Mouse (Mus musculus): ENCODE measurements around the gene Stac3. TPM values are rescaled to one million over a fixed set of nuclear protein-coding genes. Genes with fewer than 3 reads are reported as not detected.
A peak's percentile ranks its signal among the peaks of the same experiment; 100 is the strongest.

The Stac3 gene
- polyA plus RNA-seq, 1 experiment from 2014 or later, result 0.57 TPM

GRCm38 (mm10) chr10:127511634-127512306 lies 10.3 kb downstream of the Stac3 start:
- DNase-seq (ENCODE audit: low spot score), result peak; percentile 74
- Histone ChIP-seq H3K27me3 (replicated peaks; ENCODE audit: low read depth, poor library complexity, severe bottlenecking) (peaks cover 99% of the 10 kb centered on the region), H3K27ac (replicated peaks) (peak overlapping the region; percentile 83), H3K9me3 (no peaks in the 10 kb centered on the region), H3K4me3 (peak overlapping the region; percentile 64), H3K4me1 (peaks cover 90% of the 10 kb centered on the region), H3K36me3 (replicated peaks) (no peaks in the 10 kb centered on the region; the same call in 1 of the 2 replicates)
- under 1% methylated on average over 46 of the region's 46 CpGs for WGBS

GRCm38 (mm10) chr10:127512307-127512666 lies 10.8 kb downstream of the Stac3 start:
- WGBS, result 2% methylated on average over 7 of the region's 7 CpGs
- DNase-seq (ENCODE audit: low spot score), result no peak
- peaks cover 95% of the 10 kb centered on the region for H3K4me1 ChIP-seq
- H3K9me3 ChIP-seq, result no peaks in the 10 kb centered on the region
- H3K27ac ChIP-seq (replicated peaks), result peak overlapping the region; percentile 83
- H3K4me3 ChIP-seq, result peak overlapping the region; percentile 64
- H3K36me3 ChIP-seq (replicated peaks), result peaks cover 4% of the 10 kb centered on the region
- peaks cover 99% of the 10 kb centered on the region for H3K27me3 ChIP-seq (replicated peaks; ENCODE audit: low read depth, poor library complexity, severe bottlenecking)

GRCm38 (mm10) chr10:127512813-127513212 lies 11.3 kb downstream of the Stac3 start:
- H3K9me3 ChIP-seq, result no peaks in the 10 kb centered on the region
- peaks cover 99% of the 10 kb centered on the region for H3K27me3 ChIP-seq (replicated peaks; ENCODE audit: low read depth, poor library complexity, severe bottlenecking)
- peak overlapping the region; percentile 64 for H3K4me3 ChIP-seq
- H3K36me3 ChIP-seq (replicated peaks), result peaks cover 9% of the 10 kb centered on the region
- peak overlapping the region; percentile 83; the same call in 1 of the 2 replicates for H3K27ac ChIP-seq (replicated peaks)
- peak; percentile 97 for DNase-seq (ENCODE audit: low spot score)
- WGBS, result under 1% methylated on average over 27 of the region's 27 CpGs
- peaks cover 100% of the 10 kb centered on the region for H3K4me1 ChIP-seq

- WGBS, result under 1% methylated on average over 16 of the region's 16 CpGs
- Histone ChIP-seq H3K4me1 (peaks cover 97% of the 10 kb centered on the region), H3K27ac (replicated peaks) (peak overlapping the region; percentile 83; the same call in 1 of the 2 replicates), H3K9me3 (no peaks in the 10 kb centered on the region), H3K4me3 (peak overlapping the region; percentile 64), H3K36me3 (replicated peaks) (peaks cover 17% of the 10 kb centered on the region), H3K27me3 (replicated peaks; ENCODE audit: low read depth, poor library complexity, severe bottlenecking) (peaks cover 99% of the 10 kb centered on the region)
- peak; percentile 59 for DNase-seq (ENCODE audit: low spot score)
These were observed 12.1 kb downstream of the Stac3 start for GRCm38 (mm10) chr10:127513501-127514091.

GRCm38 (mm10) chr10:127514111-127514698 lies 12.7 kb downstream of the Stac3 start:
- Histone ChIP-seq H3K27ac (replicated peaks) (no peak overlapping the region; the same call in 1 of the 2 replicates), H3K36me3 (replicated peaks) (peaks cover 23% of the 10 kb centered on the region), H3K4me1 (peaks cover 94% of the 10 kb centered on the region), H3K4me3 (peak overlapping the region; percentile 64), H3K9me3 (0 out of 2 replicates have a peak, but pooled peaks cover 4% of the 10 kb centered on the region), H3K27me3 (replicated peaks; ENCODE audit: low read depth, poor library complexity, severe bottlenecking) (peaks cover 100% of the 10 kb centered on the region)
- WGBS, result 9% methylated on average over 13 of the region's 13 CpGs
- DNase-seq (ENCODE audit: low spot score), result no peak

- H3K36me3 ChIP-seq (replicated peaks), result peaks cover 29% of the 10 kb centered on the region
These were observed 13.3 kb downstream of the Stac3 start, which contains the start of gene Ndufa4l2 for GRCm38 (mm10) chr10:127514764-127515163. Gene Ndufa4l2 (plus strand): TSS chr10:127514967.

GRCm38 (mm10) chr10:127515271-127515982 lies 13.9 kb downstream of the Stac3 start:
- 22% methylated on average over 9 of the region's 9 CpGs for WGBS
- peak; percentile 61 for DNase-seq (ENCODE audit: low spot score)
- H3K9me3 ChIP-seq, result 0 out of 2 replicates have a peak, but pooled peaks cover 4% of the 10 kb centered on the region
- H3K36me3 ChIP-seq (replicated peaks), result peaks cover 36% of the 10 kb centered on the region
- H3K27ac ChIP-seq (replicated peaks), result peak overlapping the region; percentile 69; the same call in 1 of the 2 replicates
- H3K4me3 ChIP-seq, result peak overlapping the region; percentile 64
- H3K4me1 ChIP-seq, result peaks cover 87% of the 10 kb centered on the region
- peaks cover 98% of the 10 kb centered on the region for H3K27me3 ChIP-seq (replicated peaks; ENCODE audit: low read depth, poor library complexity, severe bottlenecking)

More at GRCm38 (mm10) chr10:127514764-127515163, 13.3 kb downstream of the Stac3 start, which contains the start of gene Ndufa4l2:
- Histone ChIP-seq H3K9me3 (0 out of 2 replicates have a peak, but pooled peaks cover 4% of the 10 kb centered on the region), H3K4me1 (peaks cover 90% of the 10 kb centered on the region), H3K27me3 (replicated peaks; ENCODE audit: low read depth, poor library complexity, severe bottlenecking) (peaks cover 98% of the 10 kb centered on the region), H3K27ac (replicated peaks) (peak within 1 kb of the TSS; percentile 83; the same call in 1 of the 2 replicates), H3K4me3 (peak within 1 kb of the TSS; percentile 64)
- WGBS, result 7% methylated on average over 6 of the region's 6 CpGs
- DNase-seq (ENCODE audit: low spot score), result peak; percentile 29

GRCm38 (mm10) chr10:127515983-127516459 lies 14.5 kb downstream of the Stac3 start:
- no peak for DNase-seq (ENCODE audit: low spot score)

GRCm38 (mm10) chr10:127516576-127517260 lies 15.2 kb downstream of the Stac3 start:
- Histone ChIP-seq H3K4me1 (peaks cover 87% of the 10 kb centered on the region), H3K36me3 (replicated peaks) (peaks cover 41% of the 10 kb centered on the region), H3K27ac (replicated peaks) (peak overlapping the region; percentile 69), H3K27me3 (replicated peaks; ENCODE audit: low read depth, poor library complexity, severe bottlenecking) (peaks cover 89% of the 10 kb centered on the region), H3K4me3 (peak overlapping the region; percentile 64), H3K9me3 (0 out of 2 replicates have a peak, but pooled peaks cover 4% of the 10 kb centered on the region)
- peak; percentile 74 for DNase-seq (ENCODE audit: low spot score)
- 4% methylated on average over 30 of the region's 30 CpGs for WGBS

More at GRCm38 (mm10) chr10:127515983-127516459, 14.5 kb downstream of the Stac3 start:
- H3K9me3 ChIP-seq, result 0 out of 2 replicates have a peak, but pooled peaks cover 4% of the 10 kb centered on the region
- H3K4me3 ChIP-seq, result peak overlapping the region; percentile 64
- 9% methylated on average over 8 of the region's 8 CpGs for WGBS
- H3K27me3 ChIP-seq (replicated peaks; ENCODE audit: low read depth, poor library complexity, severe bottlenecking), result peaks cover 96% of the 10 kb centered on the region
- peaks cover 87% of the 10 kb centered on the region for H3K4me1 ChIP-seq
- peak overlapping the region; percentile 69 for H3K27ac ChIP-seq (replicated peaks)
- peaks cover 41% of the 10 kb centered on the region for H3K36me3 ChIP-seq (replicated peaks)

- no peak for DNase-seq (ENCODE audit: low spot score)
- H3K9me3 ChIP-seq, result 0 out of 2 replicates have a peak, but pooled peaks cover 4% of the 10 kb centered on the region
- 0 out of 2 replicates have a peak overlapping the region, but pooled peaks have one; percentile 11 for H3K4me3 ChIP-seq
- peaks cover 83% of the 10 kb centered on the region for H3K4me1 ChIP-seq
- H3K27me3 ChIP-seq (replicated peaks; ENCODE audit: low read depth, poor library complexity, severe bottlenecking), result peaks cover 81% of the 10 kb centered on the region
- no peak overlapping the region for H3K27ac ChIP-seq (replicated peaks)
- H3K36me3 ChIP-seq (replicated peaks), result peaks cover 41% of the 10 kb centered on the region
- 94% methylated on average over 22 of the region's 22 CpGs for whole genome bisulfite sequencing
These were observed 16.5 kb downstream of the Stac3 start for GRCm38 (mm10) chr10:127517941-127518340.

GRCm38 (mm10) chr10:127519041-127519701 lies 17.7 kb downstream of the Stac3 start:
- Histone ChIP-seq H3K27me3 (replicated peaks; ENCODE audit: low read depth, poor library complexity, severe bottlenecking) (peaks cover 81% of the 10 kb centered on the region), H3K4me1 (peaks cover 72% of the 10 kb centered on the region)

More at GRCm38 (mm10) chr10:127519041-127519701, 17.7 kb downstream of the Stac3 start:
- DNase-seq (ENCODE audit: low spot score), result no peak
- Histone ChIP-seq H3K4me3 (no peak overlapping the region), H3K27ac (replicated peaks) (no peak overlapping the region), H3K9me3 (0 out of 2 replicates have a peak, but pooled peaks cover 4% of the 10 kb centered on the region), H3K36me3 (replicated peaks) (peaks cover 41% of the 10 kb centered on the region)
- 94% methylated on average over 26 of the region's 26 CpGs for WGBS

All from embryonic facial prominence, embryonic 10.5 days (tissue).